Mouse (Mus musculus) neural tube, embryonic 13.5 days (tissue): ENCODE measurements around the gene Cnot8. TPM values are rescaled to one million over a fixed set of nuclear protein-coding genes. Genes with fewer than 3 reads are reported as not detected.

Experiments
- ATAC-seq: fragments of 200-750 bp; cut with Nextera tagmentation; 2 replicates; pipeline ENCODE4 v1.8.0; 2017; ENCODE audit warnings: low read depth, mild to moderate bottlenecking, moderate TSS enrichment, moderate library complexity
- H3K27ac ChIP-seq: fragments of 300-500 bp; sonication (generic); replicated peaks from 2 replicates; pipeline ENCODE4 v1.5.1; 2015; ENCODE audit warnings: moderate library complexity, mild to moderate bottlenecking, inconsistent platforms
- H3K27me3 ChIP-seq: fragments of 300-500 bp; sonication (generic); 2 replicates; pipeline ENCODE4 v1.6.1; 2015; ENCODE audit warnings: mild to moderate bottlenecking, inconsistent platforms
- H3K36me3 ChIP-seq: fragments of 300-500 bp; sonication (generic); 2 replicates; pipeline ENCODE4 v1.6.1; 2015; ENCODE audit warnings: mild to moderate bottlenecking, inconsistent platforms
- H3K4me1 ChIP-seq: fragments of 300-500 bp; sonication (generic); replicated peaks from 2 replicates; pipeline ENCODE4 v1.6.1; 2015; ENCODE audit warnings: inconsistent platforms
- H3K4me2 ChIP-seq: fragments of 300-500 bp; sonication (generic); 2 replicates; pipeline ENCODE4 v1.6.1; 2015; ENCODE audit warnings: inconsistent platforms, mild to moderate bottlenecking, moderate library complexity
- H3K4me3 ChIP-seq: fragments of 300-500 bp; sonication (generic); 2 replicates; pipeline ENCODE4 v1.5.1; 2015; ENCODE audit warnings: mild to moderate bottlenecking, inconsistent platforms
- H3K9ac ChIP-seq: fragments of 300-500 bp; sonication (generic); 2 replicates; pipeline ENCODE4 v1.6.1; 2015; ENCODE audit warnings: moderate library complexity, mild to moderate bottlenecking, inconsistent platforms
- H3K9me3 ChIP-seq: fragments of 300-500 bp; sonication (generic); 2 replicates; pipeline ENCODE4 v1.6.1; 2016; ENCODE audit warnings: inconsistent platforms
- WGBS: fragments of 180-500 bp; shearing (Covaris S2); methylation state at CpG from one replicate; pipeline ENCODE4 v1.1.7; 2015; 5-methylcytosine and 5-hydroxymethylcytosine counted together
- polyA plus RNA-seq: library from polyadenylated mRNA; unstranded; fragments of >200 nt; fragmentation: Nextera tagmentation; extraction: Ambion mirVana; gene quantifications from 2 replicates; pipeline ENCODE4 v1.2.1, GENCODE M21; 2015

Gene Cnot8
- polyA plus RNA-seq, 1 experiment from 2014 or later: 107 TPM

- H3K27ac ChIP-seq: no peak overlapping the region
- ATAC-seq: no peak
- H3K4me1 ChIP-seq: peaks cover 39% of the 10 kb centered on the region
- no peak overlapping the region for H3K4me2 ChIP-seq
- H3K27me3 ChIP-seq: no peaks in the 10 kb centered on the region
- H3K9ac ChIP-seq: 0 out of 2 replicates have a peak overlapping the region, but pooled peaks have one; percentile 12
- no peak overlapping the region for H3K4me3 ChIP-seq
- H3K9me3 ChIP-seq: no peaks in the 10 kb centered on the region
- peaks cover 34% of the 10 kb centered on the region for H3K36me3 ChIP-seq
- WGBS: 79% methylated on average over 4 of the region's 4 CpGs
These were observed 3.8 kb downstream of the Cnot8 start for GRCm38 (mm10) chr11:58107664-58108337.

GRCm38 (mm10) chr11:58116560-58116959 lies 12.6 kb downstream of the Cnot8 start:
- ATAC-seq: no peak
- no peaks in the 10 kb centered on the region for H3K27me3 ChIP-seq
- no peak overlapping the region for H3K4me2 ChIP-seq
- no peak overlapping the region for H3K27ac ChIP-seq
- 93% methylated on average over 1 of the region's 1 CpGs for WGBS
- no peak overlapping the region for H3K4me3 ChIP-seq
- peaks cover 97% of the 10 kb centered on the region for H3K36me3 ChIP-seq
- H3K9ac ChIP-seq: no peak overlapping the region
- no peaks in the 10 kb centered on the region for H3K4me1 ChIP-seq
- no peaks in the 10 kb centered on the region for H3K9me3 ChIP-seq

GRCm38 (mm10) chr11:58117044-58117652 lies 13.2 kb downstream of the Cnot8 start:
- Histone ChIP-seq H3K9me3 (no peaks in the 10 kb centered on the region), H3K9ac (no peak overlapping the region), H3K27ac (no peak overlapping the region), H3K4me3 (no peak overlapping the region), H3K27me3 (no peaks in the 10 kb centered on the region), H3K4me2 (no peak overlapping the region), H3K4me1 (no peaks in the 10 kb centered on the region), H3K36me3 (peaks cover 97% of the 10 kb centered on the region)
- WGBS: 88% methylated on average over 10 of the region's 10 CpGs
- no peak for ATAC-seq

GRCm38 (mm10) chr11:58120655-58121054 lies 16.7 kb downstream of the Cnot8 start:
- Histone ChIP-seq H3K4me2 (no peak overlapping the region), H3K4me1 (no peaks in the 10 kb centered on the region), H3K27ac (no peak overlapping the region), H3K9ac (no peak overlapping the region), H3K9me3 (no peaks in the 10 kb centered on the region), H3K36me3 (peaks cover 95% of the 10 kb centered on the region), H3K4me3 (no peak overlapping the region), H3K27me3 (no peaks in the 10 kb centered on the region)
- 88% methylated on average over 3 of the region's 3 CpGs for WGBS
- no peak for ATAC-seq

- H3K4me2 ChIP-seq: no peak overlapping the region
- no peaks in the 10 kb centered on the region for H3K9me3 ChIP-seq
- no peak overlapping the region for H3K27ac ChIP-seq
- H3K36me3 ChIP-seq: peaks cover 95% of the 10 kb centered on the region
- no peak for ATAC-seq
- 94% methylated on average over 9 of the region's 9 CpGs for WGBS
- no peak overlapping the region for H3K4me3 ChIP-seq
- H3K4me1 ChIP-seq: peaks cover 3% of the 10 kb centered on the region; the same call in 1 of the 2 replicates
- no peak overlapping the region for H3K9ac ChIP-seq
- H3K27me3 ChIP-seq: no peaks in the 10 kb centered on the region
These were observed 17.4 kb downstream of the Cnot8 start for GRCm38 (mm10) chr11:58121351-58121750.

- H3K4me1 ChIP-seq: peaks cover 7% of the 10 kb centered on the region; the same call in 1 of the 2 replicates
- H3K9me3 ChIP-seq: no peaks in the 10 kb centered on the region
- ATAC-seq: no peak
- H3K4me3 ChIP-seq: no peak overlapping the region
- 85% methylated on average over 2 of the region's 2 CpGs for WGBS
- no peak overlapping the region for H3K27ac ChIP-seq
- peaks cover 94% of the 10 kb centered on the region for H3K36me3 ChIP-seq
- no peaks in the 10 kb centered on the region for H3K27me3 ChIP-seq
- no peak overlapping the region for H3K4me2 ChIP-seq
- no peak overlapping the region for H3K9ac ChIP-seq
These were observed 19.8 kb downstream of the Cnot8 start for GRCm38 (mm10) chr11:58123711-58124110.

- peaks cover 7% of the 10 kb centered on the region; the same call in 1 of the 2 replicates for H3K4me1 ChIP-seq
- no peak overlapping the region for H3K9ac ChIP-seq
- no peak for ATAC-seq
- peaks cover 97% of the 10 kb centered on the region for H3K36me3 ChIP-seq
- no peak overlapping the region for H3K27ac ChIP-seq
- H3K9me3 ChIP-seq: no peaks in the 10 kb centered on the region
- WGBS: 81% methylated on average over 11 of the region's 11 CpGs
- H3K4me3 ChIP-seq: no peak overlapping the region
- H3K4me2 ChIP-seq: no peak overlapping the region
- no peaks in the 10 kb centered on the region for H3K27me3 ChIP-seq
These were observed 21.1 kb downstream of the Cnot8 start for GRCm38 (mm10) chr11:58125021-58125420.

GRCm38 (mm10) chr11:58126397-58127160 lies 22.6 kb downstream of the Cnot8 start:
- 71% methylated on average over 7 of the region's 7 CpGs for WGBS
- Histone ChIP-seq H3K9ac (no peak overlapping the region), H3K36me3 (peaks cover 95% of the 10 kb centered on the region), H3K27me3 (no peaks in the 10 kb centered on the region), H3K4me3 (no peak overlapping the region), H3K4me2 (no peak overlapping the region), H3K4me1 (peaks cover 7% of the 10 kb centered on the region; the same call in 1 of the 2 replicates), H3K27ac (no peak overlapping the region), H3K9me3 (no peaks in the 10 kb centered on the region)
- 0 out of 2 replicates have a peak, but pooled peaks have one; percentile 50 for ATAC-seq

GRCm38 (mm10) chr11:58127544-58127943 lies 23.6 kb downstream of the Cnot8 start:
- peaks cover 97% of the 10 kb centered on the region for H3K36me3 ChIP-seq
- WGBS: 95% methylated on average over 2 of the region's 2 CpGs
- ATAC-seq: no peak

GRCm38 (mm10) chr11:58129302-58129843 lies 25.4 kb downstream of the Cnot8 start:
- no peak overlapping the region for H3K4me2 ChIP-seq
- no peaks in the 10 kb centered on the region for H3K27me3 ChIP-seq
- H3K36me3 ChIP-seq: peaks cover 93% of the 10 kb centered on the region
- no peak overlapping the region for H3K4me3 ChIP-seq
- H3K9me3 ChIP-seq: no peaks in the 10 kb centered on the region
- no peak for ATAC-seq
- no peak overlapping the region for H3K27ac ChIP-seq
- peaks cover 7% of the 10 kb centered on the region; the same call in 1 of the 2 replicates for H3K4me1 ChIP-seq
- 35% methylated on average over 6 of the region's 6 CpGs for WGBS
- H3K9ac ChIP-seq: no peak overlapping the region

More at GRCm38 (mm10) chr11:58127544-58127943, 23.6 kb downstream of the Cnot8 start:
- Histone ChIP-seq H3K27me3 (no peaks in the 10 kb centered on the region), H3K27ac (no peak overlapping the region), H3K9me3 (no peaks in the 10 kb centered on the region), H3K4me1 (peaks cover 7% of the 10 kb centered on the region; the same call in 1 of the 2 replicates), H3K4me2 (no peak overlapping the region), H3K4me3 (no peak overlapping the region), H3K9ac (no peak overlapping the region)

GRCm38 (mm10) chr11:58132026-58132425 lies 28.1 kb downstream of the Cnot8 start:
- ATAC-seq: no peak
- H3K9ac ChIP-seq: no peak overlapping the region

GRCm38 (mm10) chr11:58134869-58135268 lies 30.9 kb downstream of the Cnot8 start:
- Histone ChIP-seq H3K9ac (no peak overlapping the region), H3K27ac (no peak overlapping the region), H3K4me1 (no peaks in the 10 kb centered on the region), H3K4me2 (no peak overlapping the region), H3K36me3 (peaks cover 95% of the 10 kb centered on the region), H3K27me3 (no peaks in the 10 kb centered on the region), H3K4me3 (no peak overlapping the region), H3K9me3 (no peaks in the 10 kb centered on the region)
- no peak for ATAC-seq

More at GRCm38 (mm10) chr11:58132026-58132425, 28.1 kb downstream of the Cnot8 start:
- H3K9me3 ChIP-seq: no peaks in the 10 kb centered on the region
- no peaks in the 10 kb centered on the region for H3K4me1 ChIP-seq
- H3K4me2 ChIP-seq: no peak overlapping the region
- H3K27me3 ChIP-seq: no peaks in the 10 kb centered on the region
- peaks cover 95% of the 10 kb centered on the region for H3K36me3 ChIP-seq
- WGBS: 95% methylated on average over 3 of the region's 3 CpGs
- H3K4me3 ChIP-seq: no peak overlapping the region
- H3K27ac ChIP-seq: no peak overlapping the region
